Mouse (Mus musculus): Measurements from ENCODE around the gene Igf1r.

GRCm38 (mm10) chr7:68093817-68094216 is 141.2 kb downstream of the Igf1r start:
- TF ChIP-seq POLR2A (IDR thresholded peaks at IDR 0.05; ENCODE audit: borderline replicate concordance, extremely low read depth, low read depth, low read length) (no peak), CTCF (IDR thresholded peaks at IDR 0.05; ENCODE audit: insufficient read depth, low read length) (no peak)

Measured in lung, adult 2 months (tissue).